Mouse (Mus musculus) G1E (cell line): ENCODE measurements around the gene Ncor2.

ENCODE experiments used
- CTCF ChIP-seq: IDR thresholded peaks from 2 replicates; pipeline ENCODE4 v1.5.1; 2012; ENCODE audit warnings: low read depth, low read length, inconsistent platforms, mixed read lengths
- GATA1 ChIP-seq: IDR thresholded peaks from 2 replicates; pipeline ENCODE4 v1.6.1; 2012; ENCODE audit warnings: borderline replicate concordance, low read length, inconsistent platforms, mixed read lengths
- TAL1 ChIP-seq: conservative IDR thresholded peaks from 2 replicates; pipeline ENCODE4 v1.6.1; 2012; ENCODE audit warnings: low read depth, low read length, inconsistent platforms, mixed read lengths

DNA sequence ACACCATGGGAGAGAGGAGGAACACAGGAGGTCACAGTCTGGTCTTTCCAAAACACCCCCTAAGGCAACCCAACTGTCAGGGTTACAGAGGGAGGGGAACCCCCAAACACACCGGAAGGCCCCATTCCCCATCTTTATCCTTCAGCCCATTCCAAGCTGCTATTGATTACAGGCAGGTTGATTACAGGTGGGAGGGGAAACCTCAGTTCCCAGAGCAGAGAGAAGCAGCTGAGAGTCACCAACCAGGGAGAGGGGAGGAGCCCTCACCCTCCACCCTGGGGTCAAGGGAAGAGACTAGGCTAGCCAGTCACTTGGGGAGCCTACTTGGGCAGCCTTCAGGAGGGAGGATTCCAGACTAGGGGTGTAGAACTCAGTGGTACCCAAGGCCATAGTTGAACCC is 5.2 kb downstream of the Ncor2 start:
- TF ChIP-seq CTCF (no peak), TAL1 (no peak), GATA1 (no peak)
